Mouse (Mus musculus): ENCODE results near the gene Gemin4.
A peak's percentile ranks its signal among the peaks of the same experiment; 100 is the strongest.

Gemin4 gene

DNA sequence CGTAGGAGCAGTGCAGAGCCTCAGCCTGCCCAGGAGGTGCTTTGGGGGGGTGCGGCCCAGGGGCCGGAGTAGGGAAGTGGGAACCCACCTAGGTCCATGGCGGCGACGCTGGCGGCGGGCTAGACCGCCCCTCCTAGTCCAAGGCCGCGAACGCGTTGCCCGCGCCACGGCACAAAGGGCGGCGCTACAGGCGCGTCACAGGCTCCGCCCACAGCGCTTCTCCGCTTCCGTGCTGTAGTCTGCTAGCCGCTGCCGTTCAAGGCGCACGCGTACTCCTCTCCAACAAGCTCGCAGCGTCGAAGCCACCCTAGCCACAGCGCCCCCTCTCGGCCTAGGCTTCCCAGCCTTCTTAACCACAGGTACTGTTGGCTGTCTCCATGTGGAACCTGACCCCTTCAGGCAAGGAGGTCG, at the start of gene Gemin4, which contains the start of gene Dbil5:
Gene Gemin4, minus strand, starts transcription at position 275 of the 411 bp plus-strand sequence.
Gene Dbil5, plus strand, starts transcription at position 219 of the 411 bp plus-strand sequence.
- peak; percentile 99 for DNase-seq (ENCODE audit: low spot score)

GRCm38 (mm10) chr11:76262611-76263351, 45.3 kb upstream of the Gemin4 start:
- no peak for DNase-seq (ENCODE audit: low spot score)

DNA sequence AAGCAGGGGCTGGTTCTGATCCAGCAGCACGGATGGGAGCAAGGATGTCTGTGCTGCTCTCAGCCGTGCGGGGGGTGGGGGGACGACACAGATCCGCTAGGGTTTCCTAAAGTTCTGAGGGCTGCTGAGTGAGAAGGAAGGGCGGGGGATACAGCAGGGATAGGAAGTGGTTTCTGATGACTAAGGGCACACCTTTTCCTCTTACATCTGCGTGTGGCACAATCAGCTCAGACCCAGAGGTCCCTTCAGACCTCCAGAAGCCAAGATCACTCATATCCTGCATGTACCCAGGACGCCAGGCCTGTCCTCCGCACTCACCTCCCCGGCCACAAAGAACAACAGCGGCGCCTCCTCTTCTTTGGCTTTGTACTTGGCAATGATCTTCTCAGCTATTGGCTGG, 43.8 kb upstream of the Gemin4 start:
- no peak for DNase-seq (ENCODE audit: low spot score)

DNA sequence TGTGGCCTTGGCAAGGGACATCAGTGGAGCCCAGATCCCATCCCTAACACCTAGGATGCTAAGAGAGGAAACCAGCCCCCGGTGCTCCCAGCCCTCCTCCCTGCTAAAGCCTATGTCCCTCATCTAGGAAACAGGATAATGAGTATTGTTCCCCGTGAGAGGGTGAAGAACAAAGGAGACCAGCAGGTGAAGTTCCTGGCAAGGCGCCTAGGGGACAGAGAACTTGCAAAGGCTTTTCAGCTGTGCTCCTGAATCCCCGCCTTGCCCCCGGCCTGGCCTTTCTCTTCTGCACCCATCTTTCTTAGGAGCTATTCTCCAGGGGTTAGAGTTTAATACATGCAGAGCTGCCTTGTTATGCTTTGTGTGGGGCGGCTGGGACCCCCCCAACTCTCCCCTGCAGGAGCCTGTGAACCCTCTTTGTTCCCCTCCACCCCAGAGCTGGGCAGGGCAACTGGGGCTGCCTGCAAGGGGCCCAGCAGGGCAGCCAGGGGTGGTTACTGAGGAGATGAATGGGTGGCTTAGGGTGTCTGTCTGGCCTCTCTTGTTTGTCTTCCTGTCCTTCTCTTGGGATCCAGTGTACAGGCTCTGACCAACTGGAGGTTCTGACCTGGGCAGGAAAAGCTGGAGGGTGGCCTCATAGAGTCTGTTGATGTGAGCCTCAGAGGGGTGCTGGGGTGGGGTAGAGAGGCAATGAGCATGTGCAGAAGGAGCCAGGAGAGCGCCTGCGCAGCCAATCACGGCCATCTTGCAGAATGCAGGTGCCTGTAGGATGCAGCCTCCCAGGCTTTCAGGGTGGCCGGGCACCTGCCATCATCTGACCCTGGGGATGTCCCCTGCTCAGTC, 43.0 kb upstream of the Gemin4 start:
- DNase-seq (ENCODE audit: low spot score), result no peak

GRCm38 (mm10) chr11:76258511-76258910, 41.0 kb upstream of the Gemin4 start:
- no peak for DNase-seq (ENCODE audit: low spot score)

DNA sequence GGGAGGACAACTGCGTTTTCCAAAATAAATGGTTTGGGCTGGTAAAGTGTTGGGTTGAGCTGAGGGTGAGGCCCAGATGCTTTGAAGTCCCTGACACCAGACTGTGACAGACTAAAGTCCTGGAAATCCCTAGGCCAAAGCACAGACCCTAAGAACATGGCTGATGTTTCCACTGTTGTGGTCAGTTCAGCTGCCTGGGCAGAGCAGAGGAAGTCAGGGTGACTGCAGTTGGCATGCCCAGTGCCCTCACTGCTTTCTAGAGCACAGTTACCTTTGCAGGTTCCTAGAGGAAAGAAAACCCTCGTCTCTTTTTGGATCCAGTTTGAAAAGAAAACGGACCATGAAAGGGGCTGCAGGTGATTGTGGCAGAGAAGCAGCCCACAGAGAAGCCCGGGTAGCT, 39.9 kb upstream of the Gemin4 start:
- DNase-seq (ENCODE audit: low spot score), result no peak

- no peak for DNase-seq (ENCODE audit: low spot score)
Measured at GRCm38 (mm10) chr11:76256129-76256528, 38.7 kb upstream of the Gemin4 start.

DNA sequence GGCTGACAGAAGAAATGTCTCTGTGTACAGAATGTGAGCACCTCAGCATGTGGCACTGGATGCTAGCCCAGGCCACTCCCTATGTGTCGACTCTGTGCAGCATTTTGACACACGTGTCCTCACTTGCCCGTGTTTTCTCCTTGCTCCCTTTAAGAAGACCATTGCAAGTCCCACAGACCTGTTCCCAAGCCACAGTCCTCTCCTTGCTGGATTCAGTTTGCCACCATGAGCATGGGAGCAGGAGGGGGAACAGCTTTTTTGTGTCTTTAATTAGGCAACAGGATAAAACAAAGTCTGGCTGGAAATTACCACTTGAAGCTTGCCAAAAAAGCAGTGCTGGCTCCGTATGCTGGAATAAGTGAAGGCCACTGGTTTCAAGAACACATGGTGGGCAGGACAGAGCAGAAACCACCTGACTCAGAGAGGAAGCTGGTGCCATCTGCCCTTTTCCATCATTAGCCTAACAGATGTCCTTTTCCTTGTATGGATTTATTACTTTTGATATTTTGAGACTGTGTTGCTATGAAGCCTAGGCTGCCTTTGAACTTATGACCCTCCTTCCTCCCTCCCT, 38.1 kb upstream of the Gemin4 start:
- DNase-seq (ENCODE audit: low spot score), result no peak

GRCm38 (mm10) chr11:76253918-76254264, 36.4 kb upstream of the Gemin4 start:
- no peak for DNase-seq (ENCODE audit: low spot score)

DNA sequence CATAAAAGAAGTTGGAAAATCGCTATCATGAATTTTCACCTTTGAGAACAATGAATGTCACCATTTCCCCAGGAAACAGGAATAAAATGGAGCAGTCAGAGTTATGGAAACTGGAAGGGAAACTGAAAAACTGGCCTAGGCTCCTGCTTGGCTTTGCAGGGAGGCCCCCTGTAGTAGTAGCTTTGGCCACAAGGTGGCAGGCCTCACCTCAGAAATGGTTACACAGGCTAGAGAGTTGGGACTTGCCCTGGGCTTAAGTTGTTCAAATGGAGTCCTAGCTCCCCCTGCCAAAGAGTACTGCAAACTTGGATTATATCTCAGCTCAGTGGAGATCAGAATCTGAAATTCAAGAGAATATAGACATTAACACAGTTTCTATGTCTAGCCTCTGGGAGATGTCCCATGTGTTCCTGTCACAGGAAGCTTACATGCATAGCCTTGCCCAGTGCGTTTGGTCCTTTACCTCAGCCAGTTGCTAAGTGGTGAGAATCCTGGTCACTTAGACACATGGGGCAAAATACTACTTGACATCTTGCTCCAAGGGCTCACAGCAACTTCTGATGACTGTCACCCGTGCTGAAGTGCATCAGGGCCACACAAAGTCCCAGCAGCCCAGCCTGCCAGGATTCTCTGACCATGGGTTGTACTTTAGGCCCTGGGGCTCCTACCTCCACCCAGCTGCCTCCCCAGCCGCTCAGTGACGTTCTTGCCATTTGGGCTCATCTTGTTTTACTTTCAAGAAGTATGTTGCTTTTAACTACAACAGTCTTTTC, 35.9 kb upstream of the Gemin4 start:
- DNase-seq (ENCODE audit: low spot score), result peak; percentile 92

GRCm38 (mm10) chr11:76252036-76252435, 34.6 kb upstream of the Gemin4 start:
- DNase-seq (ENCODE audit: low spot score), result no peak

DNA sequence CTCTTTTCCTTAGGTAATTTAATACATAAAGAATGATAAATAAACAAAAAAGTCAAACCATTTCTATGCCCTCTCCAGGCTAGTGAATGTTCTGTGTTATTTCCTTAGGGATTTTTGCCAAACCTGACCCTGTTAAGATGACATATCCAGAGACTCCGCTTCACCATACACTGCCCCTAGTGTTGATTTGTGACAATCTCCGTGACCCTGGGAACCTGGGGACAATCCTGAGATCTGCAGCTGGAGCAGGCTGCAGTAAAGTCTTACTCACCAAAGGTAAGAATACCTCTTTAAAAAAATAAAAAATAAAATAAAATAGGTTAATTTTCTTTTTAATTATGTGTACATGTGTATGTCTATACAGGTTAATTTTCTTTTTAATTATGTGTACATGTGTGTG, 29.8 kb upstream of the Gemin4 start:
- DNase-seq (ENCODE audit: low spot score), result no peak

GRCm38 (mm10) chr11:76246439-76246838, 29.0 kb upstream of the Gemin4 start:
- DNase-seq (ENCODE audit: low spot score), result no peak

DNA sequence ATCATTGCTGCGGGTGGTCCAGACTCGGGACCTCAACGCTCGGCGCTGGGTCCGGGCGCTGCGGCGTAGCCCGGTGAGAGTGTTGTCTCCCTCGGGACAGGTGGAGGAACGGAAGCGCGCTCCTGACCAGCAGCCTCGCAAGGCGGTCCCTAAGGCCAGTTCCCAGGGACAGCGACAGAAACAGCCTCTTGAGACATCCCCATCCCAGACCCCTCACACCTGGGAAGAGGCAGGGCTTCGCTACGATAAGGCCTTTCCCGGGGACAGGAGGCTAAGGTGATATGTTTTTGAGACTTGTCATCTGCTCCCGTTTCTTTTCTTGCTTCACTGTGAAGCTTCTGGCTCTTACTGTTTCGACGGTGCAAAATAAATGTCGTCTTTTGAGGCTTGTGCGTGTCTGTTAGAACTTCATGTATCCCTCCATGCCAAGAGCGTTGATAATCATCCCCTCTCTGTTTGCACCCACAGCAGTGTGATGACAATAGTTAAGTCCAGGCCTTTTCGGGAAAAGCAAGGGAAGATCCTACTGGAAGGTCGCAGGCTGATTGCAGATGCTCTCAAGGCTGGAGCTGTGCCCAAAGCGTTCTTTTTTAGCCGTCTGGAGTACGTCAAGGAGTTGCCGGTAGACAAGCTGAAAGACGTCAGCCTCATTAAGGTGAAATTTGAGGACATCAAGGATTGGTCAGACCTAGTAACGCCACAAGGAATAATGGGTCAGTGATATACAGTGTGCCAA, 26.5 kb upstream of the Gemin4 start:
- DNase-seq (ENCODE audit: low spot score), result no peak

GRCm38 (mm10) chr11:76242901-76243810, 25.7 kb upstream of the Gemin4 start, which contains the start of the genes Mrm3 and Glod4:
Gene Mrm3 (plus strand): TSS chr11:76243715.
Gene Glod4 (minus strand): TSS chr11:76243725.
- peak; percentile 97 for DNase-seq (ENCODE audit: low spot score)

DNA sequence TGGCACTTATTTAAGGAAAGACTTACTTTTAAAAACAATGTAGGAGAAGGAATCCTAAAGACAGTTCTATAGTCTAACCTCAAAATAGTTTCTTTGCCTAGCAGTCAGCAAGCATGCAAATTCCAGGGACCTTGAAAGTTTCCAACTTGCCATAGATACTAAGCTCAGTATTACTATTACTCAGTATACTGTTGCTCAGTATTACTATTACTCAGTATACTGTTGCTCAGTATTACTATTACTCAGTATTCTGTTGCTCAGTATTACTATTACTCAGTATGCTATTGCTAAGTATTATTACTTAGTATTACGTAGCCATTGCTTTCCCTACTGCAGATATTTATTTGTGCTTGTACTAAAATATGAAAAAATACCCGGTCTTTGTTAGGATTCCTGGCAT, 22.3 kb upstream of the Gemin4 start:
- no peak for DNase-seq (ENCODE audit: low spot score)

- DNase-seq (ENCODE audit: low spot score), result no peak
Measured at GRCm38 (mm10) chr11:76236136-76236535, 18.7 kb upstream of the Gemin4 start.

- no peak for DNase-seq (ENCODE audit: low spot score)
Measured at GRCm38 (mm10) chr11:76225051-76225450, 7.6 kb upstream of the Gemin4 start.

- no peak for DNase-seq (ENCODE audit: low spot score)
Measured at GRCm38 (mm10) chr11:76224631-76225030, 7.2 kb upstream of the Gemin4 start.

DNA sequence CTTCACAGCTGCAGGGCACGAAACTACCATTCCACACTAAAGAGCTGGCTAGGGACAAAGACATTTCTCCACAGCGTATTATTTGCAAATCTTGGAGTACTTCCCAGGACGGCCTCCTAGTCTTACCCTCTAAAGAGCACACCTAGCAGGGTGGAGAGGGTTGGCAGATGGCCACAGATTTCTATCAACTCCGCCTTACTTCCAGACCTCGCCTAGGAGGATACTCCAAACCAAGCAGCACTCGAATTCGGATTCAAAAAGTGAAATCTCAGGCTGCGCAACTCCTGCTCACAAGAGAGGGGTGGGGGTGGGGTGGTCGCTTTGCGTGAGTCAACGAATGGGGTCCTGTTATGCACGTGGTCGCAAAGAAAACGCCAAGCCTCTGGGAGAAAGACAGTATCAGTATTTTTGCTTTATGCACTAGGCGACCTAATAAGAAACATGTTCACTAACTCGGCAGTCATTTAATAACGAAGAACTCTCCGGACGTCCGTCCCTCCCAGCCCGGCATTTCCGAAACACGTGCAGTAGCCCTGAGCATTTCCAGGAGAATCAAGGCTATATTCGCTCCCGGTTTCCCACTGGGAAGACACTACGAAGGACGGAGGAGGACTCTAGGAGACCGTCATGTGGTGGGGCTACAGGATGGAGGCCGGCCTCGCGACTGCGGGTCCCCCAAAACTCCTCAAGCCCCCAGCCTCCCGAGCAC, 629 bp downstream of the Gemin4 start:
- no peak for DNase-seq (ENCODE audit: low spot score)

Measured in testis, postnatal 10 days (tissue).